Mouse (Mus musculus) spleen, adult 2 months (tissue): ENCODE results near the gene Sstr5.

ENCODE experiments used
- CTCF ChIP-seq: fragments of 200-500 bp; IDR thresholded peaks from 2 replicates; pipeline ENCODE4 v1.5.1; 2011; ENCODE audit warnings: mild to moderate bottlenecking, inconsistent platforms; ENCODE audit not compliant: insufficient read depth, insufficient read length, insufficient replicate concordance; ENCODE audit errors: extremely low read depth
- POLR2A ChIP-seq: fragments of 200-500 bp; IDR thresholded peaks from 2 replicates; pipeline ENCODE4 v1.6.1; 2011; ENCODE audit warnings: low read depth, low read length, inconsistent platforms

- TF ChIP-seq POLR2A, result no peak
- TF ChIP-seq CTCF, result no peak
These were observed 23.4 kb upstream of the Sstr5 start for GRCm38 (mm10) chr17:25520492-25520891.
